Mouse (Mus musculus) MEL (cell line): Measurements from ENCODE around the gene Suox. TPM values are rescaled to one million over a fixed set of nuclear protein-coding genes. Genes with fewer than 3 reads are reported as not detected.
A peak's percentile ranks its signal among the peaks of the same experiment; 100 is the strongest.

Experiments
- DNase-seq: peaks from one replicate; pipeline ENCODE4 v3.0.0; 2011; ENCODE audit warnings: low read depth, low spot score
- H3K27ac ChIP-seq: 2 replicates; pipeline ENCODE4 v1.5.1; 2012; ENCODE audit warnings: low read depth, mild to moderate bottlenecking, control low read depth, low read length, moderate library complexity; ENCODE audit not compliant: control insufficient read depth
- H3K27me3 ChIP-seq, 2 experiments: fragments of 150-350 bp in 1 of 2; sonication (generic) in 1 of 2; 2 replicates each; pipeline ENCODE4 v1.6.1; 2012; ENCODE audit warnings: low read length in 2 of 2, mild to moderate bottlenecking in 2 of 2, improper control_type of control experiment in 1 of 2, moderate library complexity in 1 of 2; ENCODE audit not compliant: insufficient read depth in 2 of 2, control insufficient read depth in 1 of 2
- H3K36me3 ChIP-seq, 2 experiments: 2 replicates each; pipeline ENCODE4 v1.6.1; 2012 to 2014; ENCODE audit warnings: low read length in 2 of 2, improper control_type of control experiment in 1 of 2, inconsistent platforms in 1 of 2, mild to moderate bottlenecking in 1 of 2; ENCODE audit not compliant: insufficient read depth in 2 of 2, control insufficient read depth in 1 of 2
- H3K4me1 ChIP-seq, 2 experiments: fragments of 150-350 bp in 1 of 2; sonication (generic) in 1 of 2; 2 replicates each; pipeline ENCODE4 v1.6.1; 2012; ENCODE audit warnings: low read length in 2 of 2, improper control_type of control experiment in 1 of 2, mild to moderate bottlenecking in 1 of 2; ENCODE audit not compliant: insufficient read depth in 2 of 2, control insufficient read depth in 1 of 2
- H3K4me3 ChIP-seq, 2 experiments: fragments of 150-350 bp in 1 of 2; sonication (generic) in 1 of 2; 2 replicates each; pipeline ENCODE4 v1.5.1; 2012; ENCODE audit warnings: low read depth in 2 of 2, low read length in 2 of 2, mild to moderate bottlenecking in 2 of 2, moderate library complexity in 2 of 2, control low read depth in 1 of 2, improper control_type of control experiment in 1 of 2; ENCODE audit not compliant: control insufficient read depth in 1 of 2, insufficient read depth in 1 of 2
- H3K79me2 ChIP-seq: 2 replicates; pipeline ENCODE4 v1.6.1; 2012; ENCODE audit warnings: mild to moderate bottlenecking, low read length, moderate library complexity; ENCODE audit not compliant: control insufficient read depth, poor library complexity, insufficient read depth
- H3K9ac ChIP-seq: 2 replicates; pipeline ENCODE4 v1.6.1; 2012; ENCODE audit warnings: low read depth, mild to moderate bottlenecking, control low read depth, low read length, moderate library complexity; ENCODE audit not compliant: control insufficient read depth, poor library complexity, severe bottlenecking
- H3K9me3 ChIP-seq: fragments of 150-350 bp; sonication (generic); replicated peaks from 2 replicates; pipeline ENCODE4 v1.6.1; 2012; ENCODE audit warnings: mild to moderate bottlenecking, low read length, improper control_type of control experiment, moderate library complexity; ENCODE audit not compliant: insufficient read depth
- CTCF ChIP-seq, 3 experiments: IDR thresholded peaks in 2 of 3; conservative IDR thresholded peaks in 1 of 3; 2 replicates each; pipeline ENCODE4 v1.5.1; 2011 to 2012; ENCODE audit warnings: low read length in 3 of 3, low read depth in 2 of 3, mild to moderate bottlenecking in 2 of 3, improper control_type of control experiment in 1 of 3, inconsistent platforms in 1 of 3, mixed read lengths in 1 of 3, moderate library complexity in 1 of 3; ENCODE audit not compliant: control insufficient read depth in 1 of 3, insufficient read depth in 1 of 3, poor library complexity in 1 of 3, severe bottlenecking in 1 of 3
- E2F4 ChIP-seq: IDR thresholded peaks from 2 replicates; pipeline ENCODE4 v1.6.1; 2011; ENCODE audit warnings: low read depth, low read length, improper control_type of control experiment, borderline replicate concordance
- EP300 ChIP-seq, 2 experiments: IDR thresholded peaks; 2 replicates each; pipeline ENCODE4 v1.6.1; 2011; ENCODE audit warnings: improper control_type of control experiment in 2 of 2, low read length in 2 of 2, low read depth in 1 of 2, mild to moderate bottlenecking in 1 of 2
- ETS1 ChIP-seq: IDR thresholded peaks from 2 replicates; pipeline ENCODE4 v1.6.1; 2012; ENCODE audit warnings: low read depth, mild to moderate bottlenecking, inconsistent platforms, low read length, improper control_type of control experiment, moderate library complexity
- HCFC1 ChIP-seq: IDR thresholded peaks from 2 replicates; pipeline ENCODE4 v1.6.1; 2012; ENCODE audit warnings: low read depth, mild to moderate bottlenecking, inconsistent platforms, low read length, improper control_type of control experiment, moderate library complexity
- MAX ChIP-seq: IDR thresholded peaks from 2 replicates; pipeline ENCODE4 v1.6.1; 2011; ENCODE audit warnings: low read length, improper control_type of control experiment
- MXI1 ChIP-seq: IDR thresholded peaks from 2 replicates; pipeline ENCODE4 v1.6.1; 2011; ENCODE audit warnings: mild to moderate bottlenecking, low read depth, low read length, improper control_type of control experiment
- NELFE ChIP-seq: IDR thresholded peaks from 2 replicates; pipeline ENCODE4 v1.6.1; 2011; ENCODE audit warnings: low read depth, low read length, improper control_type of control experiment
- NRF1 ChIP-seq: IDR thresholded peaks from 2 replicates; pipeline ENCODE4 v1.6.1; 2014; ENCODE audit warnings: low read depth, mild to moderate bottlenecking, inconsistent platforms, low read length, improper control_type of control experiment, moderate library complexity; ENCODE audit not compliant: poor library complexity, insufficient read depth, severe bottlenecking
- POLR2AphosphoS2 ChIP-seq: IDR thresholded peaks from 2 replicates; pipeline ENCODE4 v1.6.1; 2011; ENCODE audit warnings: low read length, improper control_type of control experiment
- SIN3A ChIP-seq: IDR thresholded peaks from 2 replicates; pipeline ENCODE4 v1.6.1; 2012; ENCODE audit warnings: low read length, improper control_type of control experiment, inconsistent platforms
- SMC3 ChIP-seq: IDR thresholded peaks from 2 replicates; pipeline ENCODE4 v1.6.1; 2011; ENCODE audit warnings: low read depth, low read length, improper control_type of control experiment
- TAL1 ChIP-seq: IDR thresholded peaks from 2 replicates; pipeline ENCODE4 v1.6.1; 2012; ENCODE audit warnings: mild to moderate bottlenecking, inconsistent platforms, low read length, moderate library complexity, mixed read lengths
- UBTF ChIP-seq: IDR thresholded peaks from 2 replicates; pipeline ENCODE4 v1.6.1; 2012; ENCODE audit warnings: low read depth, mild to moderate bottlenecking, inconsistent platforms, low read length, improper control_type of control experiment, moderate library complexity, borderline replicate concordance; ENCODE audit not compliant: insufficient read depth
- USF2 ChIP-seq, 2 experiments: IDR thresholded peaks; 2 replicates each; pipeline ENCODE4 v1.6.1; 2011 to 2012; ENCODE audit warnings: improper control_type of control experiment in 2 of 2, low read length in 2 of 2, borderline replicate concordance in 1 of 2, inconsistent platforms in 1 of 2, low read depth in 1 of 2, mild to moderate bottlenecking in 1 of 2; ENCODE audit not compliant: insufficient read depth in 1 of 2
- polyA plus RNA-seq, 2 experiments: library from polyadenylated mRNA; stranded (reverse) in 1 of 2; unstranded in 1 of 2; fragments of >175 nt in 1 of 2; fragments of >200 nt in 1 of 2; gene quantifications; 2 replicates each; pipeline versions ENCODE4 v1.2.1 to v1.2.4; 2012; ENCODE audit warnings: low replicate concordance in 2 of 2, low read depth in 1 of 2; ENCODE audit not compliant: insufficient read length in 2 of 2, insufficient read depth in 1 of 2, missing spikeins in 1 of 2
- total RNA-seq: library from RNA; depleted of rRNA; stranded (reverse); fragments of 300-350 nt; gene quantifications from 2 replicates; pipeline ENCODE4 v1.2.3, GENCODE M21; 2012

Gene Suox
- total and polyA plus RNA-seq, 3 experiments: 4.7 to 7.2 TPM; not detected in 1

DNA sequence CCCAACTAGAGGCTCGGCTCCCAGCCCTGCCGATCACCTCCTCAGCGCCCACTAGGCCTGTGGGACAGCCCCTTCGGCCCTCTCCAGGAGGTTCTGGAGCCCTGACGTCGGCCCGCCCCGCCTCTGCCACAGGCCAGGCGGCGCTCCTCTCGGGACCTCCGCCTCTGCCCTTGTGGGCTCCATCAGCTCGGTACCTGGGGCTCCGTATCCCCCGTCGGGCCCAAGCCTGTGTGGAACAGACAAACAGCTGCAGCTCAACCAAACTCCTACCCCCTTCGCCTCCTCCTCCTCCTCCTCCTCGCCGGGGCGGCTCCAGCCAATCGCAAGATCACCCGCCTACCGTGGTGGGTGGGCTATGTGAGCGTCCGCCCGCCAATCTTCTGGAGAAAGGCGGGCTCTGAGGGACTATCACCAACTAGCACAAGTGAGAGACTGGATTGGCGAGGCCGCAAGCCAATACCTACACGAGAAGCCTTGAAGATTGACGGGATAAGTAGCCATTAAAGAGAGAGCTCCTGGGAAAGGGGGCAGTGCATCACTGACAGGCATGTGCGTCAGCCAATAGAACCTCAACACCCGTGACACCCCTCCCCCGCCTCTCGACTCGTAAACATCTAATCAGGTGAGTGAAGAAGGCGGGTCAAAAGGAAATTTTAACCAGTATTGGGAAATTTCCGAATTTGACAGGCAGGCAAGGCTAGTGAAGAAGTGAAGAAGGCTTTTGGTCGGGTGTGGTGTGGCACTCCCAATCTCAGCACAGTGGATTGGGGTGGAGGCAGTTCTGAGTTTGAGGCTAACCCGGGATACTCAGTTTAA is 22.3 kb upstream of the Suox start, which contains the start of gene Rab5b (continued):
- TF ChIP-seq USF2 (IDR thresholded peaks at IDR 0.05; ENCODE audit: borderline replicate concordance in 1 of 2, insufficient read depth in 1 of 2, low read depth in 1 of 2, low read length in 2 of 2) (no peak), TAL1 (no peak), NRF1 (no peak), NELFE (peak; percentile 76), ETS1 (0 out of 2 replicates have a peak, but pooled peaks have one; percentile 18), EP300 (IDR thresholded peaks at IDR 0.05; ENCODE audit: low read depth in 1 of 2, low read length in 2 of 2) (0 out of 4 replicates have a peak, but pooled peaks of 1 of the 2 experiments have one; percentile 9), POLR2AphosphoS2 (peak; percentile 68)
- TF ChIP-seq, all 39 proteins: peak for 18

DNA sequence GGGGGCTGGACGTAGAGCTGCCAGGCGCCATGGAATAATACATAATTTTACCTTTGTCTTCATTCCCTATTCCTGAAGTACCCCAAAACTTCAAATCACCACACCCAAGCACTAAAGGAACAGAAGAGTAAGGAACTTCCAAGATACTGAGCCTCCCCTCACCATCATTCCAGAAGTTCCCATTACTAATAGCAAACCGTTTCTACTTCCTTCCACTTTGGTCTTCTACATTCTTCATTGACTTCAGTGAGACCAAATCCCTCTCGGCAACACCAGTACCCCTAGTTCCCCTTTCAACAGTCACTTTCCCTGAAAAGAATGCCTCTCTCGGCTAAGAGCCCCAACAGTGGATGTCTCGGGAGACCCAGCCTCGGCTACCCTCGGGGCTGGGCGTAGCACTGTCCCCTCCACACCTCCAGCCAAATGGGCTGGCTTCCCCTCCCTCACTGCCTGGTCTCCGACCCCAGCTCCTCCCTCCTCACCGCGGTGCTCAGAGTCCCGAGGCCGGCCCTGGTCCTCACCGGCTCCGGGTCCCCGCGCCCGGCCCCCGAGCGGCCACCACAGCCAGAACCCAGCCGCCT is 21.6 kb upstream of the Suox start:
- no peaks in the 10 kb centered on the region for H3K9me3 ChIP-seq
- H3K4me3 ChIP-seq: peak overlapping the region; percentile 83 to 89
- peaks cover 0 to 9% of the 10 kb centered on the region in 2 experiments; a peak in 3 of 4 replicates for H3K36me3 ChIP-seq
- peaks cover 4% of the 10 kb centered on the region; the same call in 1 of the 2 replicates for H3K79me2 ChIP-seq
- peak overlapping the region; percentile 35 for H3K27ac ChIP-seq
- TF ChIP-seq SIN3A (peak; percentile 36; the same call in 1 of the 2 replicates), E2F4 (no peak), CTCF (IDR thresholded peaks at IDR 0.05 in 2 of 3, conservative IDR thresholded peaks at IDR 0.05 in 1 of 3; ENCODE audit: control insufficient read depth in 1 of 3, insufficient read depth in 1 of 3, low read depth in 2 of 3, low read length in 3 of 3, poor library complexity in 1 of 3, severe bottlenecking in 1 of 3) (no peak), MAX (no peak), MXI1 (0 out of 2 replicates have a peak, but pooled peaks have one; percentile 7), UBTF (no peak), SMC3 (no peak), HCFC1 (no peak)
- TF ChIP-seq, all 39 proteins: peak for 2
- Histone ChIP-seq H3K27me3 (no peaks in the 10 kb centered on the region), H3K9ac (peak overlapping the region; percentile 73), H3K4me1 (peaks cover 0 to 4% of the 10 kb centered on the region in 2 experiments; a peak in 2 of 4 replicates)
- DNase-seq: peak; percentile 76
